Mouse (Mus musculus): ENCODE results near the gene Tnfrsf22.
"Not testable (repeated sequence)": the region's sequence is repeated elsewhere in the genome, so short reads cannot be mapped to it uniquely, and the experiment has no call there.

The Tnfrsf22 gene

GRCm38 (mm10) chr7:143649034-143649768 lies at the start of gene Tnfrsf22:
Tnfrsf22 (minus strand) TSS chr7:143649661.
- peak; percentile 45 to 53 for DNase-seq

GRCm38 (mm10) chr7:143696140-143696539 lies 46.7 kb upstream of the Tnfrsf22 start:
- peak in 1 of 2 experiments; percentile 17 for DNase-seq

GRCm38 (mm10) chr7:143694550-143694949 lies 45.1 kb upstream of the Tnfrsf22 start:
- DNase-seq: no peak

GRCm38 (mm10) chr7:143692746-143693510 lies 43.5 kb upstream of the Tnfrsf22 start:
- DNase-seq: no peak

- no peak for DNase-seq
Measured at GRCm38 (mm10) chr7:143691909-143692308, 42.4 kb upstream of the Tnfrsf22 start.

DNA sequence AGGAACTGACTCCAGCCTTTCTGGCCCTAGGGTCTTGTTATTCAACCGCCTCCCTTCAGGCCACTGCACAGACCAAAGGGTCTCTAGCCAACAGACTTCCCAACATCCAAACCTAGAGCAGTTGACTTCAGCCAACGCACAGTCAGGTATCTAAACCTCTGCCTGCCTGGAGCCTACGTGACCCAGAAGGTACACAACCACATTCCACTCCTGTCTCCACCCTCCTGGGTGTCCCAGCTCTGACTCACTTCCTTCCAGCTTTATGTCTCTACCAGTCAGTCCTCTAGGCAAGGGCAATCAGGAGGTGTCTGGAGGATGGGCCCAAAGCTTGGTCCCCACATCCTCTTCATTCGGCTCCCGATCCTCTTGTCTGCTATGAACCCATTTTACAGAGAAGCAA lies 41.7 kb upstream of the Tnfrsf22 start:
- no peak for DNase-seq

DNA sequence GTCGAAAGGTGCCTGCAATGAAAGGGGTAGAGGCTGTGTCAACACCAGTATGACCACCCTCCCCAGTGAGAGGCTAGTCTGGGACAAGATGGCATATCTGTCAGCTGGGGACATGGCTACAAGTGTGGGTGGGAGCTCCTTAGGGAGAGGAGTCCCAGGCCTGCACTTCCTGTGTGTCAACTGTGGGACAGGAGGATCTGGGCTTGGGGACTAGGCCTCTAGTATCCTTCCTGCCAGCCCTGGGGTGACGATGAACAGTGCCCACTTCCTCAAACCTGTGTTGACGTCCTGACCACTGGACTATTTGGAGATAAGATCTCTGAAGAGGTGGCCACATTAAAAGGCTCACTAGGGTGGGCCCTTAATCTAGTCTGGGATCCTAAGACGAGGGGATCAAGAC lies 40.5 kb upstream of the Tnfrsf22 start:
- DNase-seq: no peak

- DNase-seq: no peak
Measured at GRCm38 (mm10) chr7:143689481-143689880, 40.0 kb upstream of the Tnfrsf22 start.

DNA sequence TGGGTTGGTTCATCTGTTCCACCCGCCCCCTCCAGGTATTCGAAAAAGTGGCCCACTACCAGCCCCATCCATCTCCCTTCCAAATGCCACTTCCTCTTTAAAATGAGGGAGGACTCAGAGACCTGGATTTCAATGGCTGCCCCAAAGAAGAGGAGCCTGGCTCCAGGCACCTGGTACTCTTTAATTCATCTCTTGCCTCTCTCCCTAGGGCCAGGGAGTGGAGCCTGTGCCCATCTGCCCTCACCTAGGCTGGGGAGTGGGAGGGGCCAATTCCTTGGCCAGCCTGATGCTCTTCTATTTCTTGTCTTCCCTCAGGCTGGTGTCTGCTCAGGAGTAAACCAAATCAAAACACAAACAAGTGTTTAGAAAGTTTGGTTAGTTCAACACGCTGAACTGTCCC lies 37.2 kb upstream of the Tnfrsf22 start:
- DNase-seq: not testable (repeated sequence)

DNA sequence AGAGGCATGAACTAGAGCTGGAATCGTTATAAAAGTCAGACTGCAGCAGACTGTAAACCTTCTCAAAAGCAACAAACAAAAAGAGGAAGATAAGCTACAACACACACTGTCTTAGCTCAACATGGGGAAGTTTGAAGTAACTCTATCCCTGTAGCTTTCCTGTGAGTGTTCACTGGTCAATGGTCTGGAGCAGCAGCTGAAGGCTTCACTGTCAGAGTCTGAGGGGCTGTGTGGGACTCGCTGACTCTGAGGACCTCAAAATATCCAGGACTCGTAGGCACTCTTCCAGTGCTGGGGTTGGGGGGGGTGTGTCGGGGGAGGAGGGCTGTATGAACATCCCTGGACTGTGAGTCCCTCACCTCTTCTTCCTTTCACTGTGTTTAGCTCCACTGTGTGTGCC lies 36.7 kb upstream of the Tnfrsf22 start:
- not testable (repeated sequence) for DNase-seq

DNA sequence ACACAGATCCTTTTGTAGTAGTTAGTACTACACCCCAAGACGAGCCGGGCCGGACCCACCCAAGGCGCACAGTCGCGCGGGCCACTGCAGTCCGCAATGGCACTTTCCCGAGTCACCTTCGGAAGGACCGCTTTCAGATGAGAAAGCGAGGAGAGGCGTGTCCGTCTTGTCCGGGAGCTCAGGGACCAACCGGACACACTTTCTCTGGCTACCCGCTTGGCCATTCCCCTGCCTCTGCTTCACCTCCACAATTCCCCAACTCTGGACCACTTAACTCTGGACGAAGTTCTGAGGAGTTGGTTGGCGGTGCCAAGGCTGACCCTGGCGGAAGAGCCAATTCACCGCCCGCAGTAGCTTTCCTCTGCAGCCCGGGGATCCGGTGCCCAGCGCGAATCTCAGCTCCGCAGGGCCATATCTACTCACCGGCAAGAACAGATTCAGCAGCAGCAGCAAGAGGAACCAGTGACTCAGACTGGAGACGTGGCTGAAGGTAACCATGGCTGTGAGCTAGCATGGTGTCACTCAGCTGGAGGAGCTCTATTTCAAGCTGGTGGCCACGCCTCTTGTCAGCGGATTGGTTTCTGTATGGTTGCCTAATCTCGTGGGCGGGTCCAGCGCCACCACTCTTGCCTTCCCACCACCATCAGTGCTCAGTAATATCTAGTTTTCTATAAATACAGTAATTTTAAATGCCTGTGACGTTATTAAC lies 36.1 kb upstream of the Tnfrsf22 start, which contains the start of gene Tnfrsf23:
Gene Tnfrsf23 (minus strand): TSS at position 514 of the 709 bp plus-strand sequence.
- peak; percentile 14 to 28 for DNase-seq

DNA sequence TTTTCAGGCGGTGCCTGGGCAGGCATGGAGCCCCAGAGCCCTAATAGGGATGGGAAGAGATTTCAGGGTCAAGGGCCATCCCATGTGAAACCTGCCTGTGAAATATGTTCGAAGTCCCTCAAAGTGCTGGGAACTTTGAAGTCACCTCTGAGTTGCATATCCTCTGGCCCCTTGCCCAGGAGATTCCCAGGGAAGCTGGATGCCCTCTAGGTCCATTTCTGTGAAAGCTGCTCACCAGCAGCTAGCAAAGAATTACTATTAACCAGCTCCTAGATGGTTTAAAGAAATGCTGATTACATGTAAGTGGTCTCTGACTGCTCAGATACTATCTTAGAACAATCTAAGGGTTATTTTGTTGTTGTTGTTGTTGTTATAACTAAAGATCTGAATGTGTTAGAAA lies 35.1 kb upstream of the Tnfrsf22 start:
- DNase-seq: not testable (repeated sequence)

DNA sequence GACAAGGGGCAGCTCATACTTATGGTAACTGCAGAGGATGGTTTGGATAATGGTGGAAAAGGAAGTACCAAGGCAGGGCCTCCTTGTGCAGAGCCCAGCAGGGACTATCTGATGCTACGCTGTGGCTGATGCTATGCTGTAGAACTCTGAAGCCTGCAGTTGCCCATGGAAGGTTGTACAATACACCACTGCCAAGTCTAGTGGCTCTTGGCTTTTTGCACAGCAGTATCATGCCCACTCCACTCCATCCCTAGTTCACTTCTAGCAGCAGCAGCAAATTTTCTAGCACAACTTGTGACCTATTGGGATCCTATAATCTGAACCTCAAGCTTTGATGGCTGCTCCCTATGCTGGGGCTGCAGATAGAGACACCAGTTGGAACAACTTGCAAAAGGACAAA lies 32.1 kb upstream of the Tnfrsf22 start:
- no peak for DNase-seq

- DNase-seq: not testable (repeated sequence)
Measured at GRCm38 (mm10) chr7:143680836-143681235, 31.4 kb upstream of the Tnfrsf22 start.

GRCm38 (mm10) chr7:143679650-143680049 lies 30.2 kb upstream of the Tnfrsf22 start:
- not testable (repeated sequence) for DNase-seq

DNA sequence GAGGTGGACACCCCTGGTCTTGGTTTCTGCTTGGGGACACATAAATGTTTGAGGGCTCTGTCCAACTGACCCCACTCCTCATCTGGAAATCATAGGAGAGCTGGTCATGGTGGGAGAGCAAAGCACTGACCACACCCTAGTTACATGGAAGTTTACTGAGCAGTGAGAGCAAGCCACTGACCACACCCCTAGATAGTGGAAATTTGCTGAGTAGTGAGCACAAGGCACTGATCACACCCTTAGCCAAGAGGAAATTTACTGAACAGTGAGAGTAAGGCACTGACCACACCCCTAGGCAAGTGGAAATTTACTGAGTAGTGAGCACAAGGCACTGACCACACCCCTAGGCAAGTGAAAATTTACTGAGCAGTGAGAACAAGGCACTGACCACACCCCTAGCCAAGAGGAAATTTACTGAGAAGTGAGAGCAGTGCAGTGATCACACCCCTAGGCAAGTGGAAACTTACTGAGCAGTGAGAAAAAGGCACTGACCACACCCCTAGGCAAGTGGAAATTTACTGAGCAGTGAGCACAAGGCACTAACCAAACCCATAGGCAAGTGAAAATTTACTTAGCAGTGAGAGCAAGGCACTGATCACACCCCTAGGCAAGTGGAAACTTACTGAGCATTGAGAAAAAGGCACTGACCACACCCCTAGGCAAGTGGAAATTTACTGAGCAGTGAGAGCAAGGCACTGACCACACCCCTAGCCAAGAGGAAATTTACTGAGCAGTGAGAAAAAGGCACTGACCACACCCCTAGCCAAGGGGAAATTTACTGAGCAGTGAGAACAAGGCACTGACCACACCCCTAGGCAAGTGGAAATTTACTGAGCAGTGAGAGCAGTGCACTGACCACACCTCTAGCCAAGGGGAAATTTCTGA lies 17.2 kb upstream of the Tnfrsf22 start:
- DNase-seq: no peak

DNA sequence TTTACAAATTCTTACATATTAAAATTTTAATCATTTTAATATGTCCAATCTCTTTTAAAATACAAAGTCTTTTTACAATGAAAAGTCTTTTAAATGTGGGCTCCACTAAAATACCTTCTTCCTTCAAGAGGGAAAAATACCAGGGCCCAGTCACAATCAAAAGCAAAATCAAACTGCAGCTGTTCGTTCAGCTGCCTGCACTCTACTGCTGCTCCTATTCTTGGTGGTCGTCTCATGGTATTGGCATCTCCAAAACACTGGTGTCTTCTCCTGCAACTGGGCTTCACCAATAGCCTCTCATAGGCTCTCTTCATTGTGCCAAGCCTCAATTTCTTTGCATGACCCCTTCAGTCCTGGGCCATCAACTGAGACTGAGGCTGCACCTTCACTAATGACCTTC lies 14.0 kb upstream of the Tnfrsf22 start:
- DNase-seq: no peak

- DNase-seq: no peak
Measured at GRCm38 (mm10) chr7:143660797-143661196, 11.3 kb upstream of the Tnfrsf22 start.

DNA sequence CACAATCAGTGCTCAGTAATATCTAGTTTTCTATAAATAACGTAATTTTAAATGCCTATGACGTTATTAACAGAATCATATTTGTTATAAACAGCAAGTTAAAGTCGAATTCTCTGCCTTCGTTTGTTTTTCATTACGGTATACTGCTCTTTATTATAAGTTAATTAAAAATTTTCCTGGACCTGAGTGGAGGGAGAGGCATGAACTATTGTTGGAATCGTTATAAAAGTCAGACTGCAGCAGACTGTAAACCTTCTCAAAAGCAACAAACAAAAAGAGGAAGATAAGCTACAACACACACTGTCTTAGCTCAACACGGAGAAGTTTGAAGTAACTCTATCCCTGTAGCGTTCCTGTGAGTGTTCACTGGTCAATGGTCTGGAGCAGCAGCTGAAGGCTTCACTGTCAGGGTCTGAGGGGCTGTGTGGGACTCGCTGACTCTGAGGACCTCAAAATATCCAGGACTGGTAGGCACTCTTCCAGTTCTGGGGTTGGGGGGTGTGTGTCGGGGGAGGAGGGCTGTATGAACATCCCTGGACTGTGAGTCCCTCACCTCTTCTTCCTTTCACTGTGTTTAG lies 397 bp upstream of the Tnfrsf22 start:
- DNase-seq: not testable (repeated sequence)

GRCm38 (mm10) chr7:143643949-143644348 lies 5.5 kb downstream of the Tnfrsf22 start:
- not testable (repeated sequence) for DNase-seq

- no peak for DNase-seq
Measured at GRCm38 (mm10) chr7:143636674-143637073, 12.8 kb downstream of the Tnfrsf22 start.

GRCm38 (mm10) chr7:143631503-143631902 lies 18.0 kb downstream of the Tnfrsf22 start:
- DNase-seq: no peak
